Mouse (Mus musculus) CD8-positive naive resting alpha-beta T cell, adult 2 months (primary cell): ENCODE data around the gene Wfdc16.
"Not testable (repeated sequence)": the region's sequence is repeated elsewhere in the genome, so short reads cannot be mapped to it uniquely, and the experiment has no call there.

Experiments
- DNase-seq, 2 experiments: peaks; one replicate each; pipeline ENCODE4 v3.0.0; 2022; ENCODE audit warnings: low read depth in 2 of 2, low spot score in 2 of 2

Gene Wfdc16

DNA sequence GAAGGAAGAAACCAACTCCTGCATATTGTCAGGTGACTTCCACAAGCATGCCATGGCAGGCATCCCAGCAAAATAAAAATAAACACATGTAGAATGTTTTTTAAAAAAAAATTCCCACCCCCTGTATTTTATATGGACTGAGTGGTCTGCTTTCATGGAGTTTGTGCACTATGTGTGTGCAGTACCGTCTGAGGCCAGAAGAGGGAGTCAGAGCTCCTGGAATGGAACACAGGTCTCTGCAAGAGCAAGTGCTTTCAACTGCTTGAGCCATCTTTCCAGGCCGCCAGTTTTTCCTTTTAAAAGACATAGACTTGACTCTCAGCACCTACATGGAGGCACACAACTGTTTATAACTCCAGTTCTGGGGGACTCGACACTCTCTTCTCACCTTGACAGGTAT, 35.1 kb downstream of the Wfdc16 start:
- DNase-seq: no peak

DNA sequence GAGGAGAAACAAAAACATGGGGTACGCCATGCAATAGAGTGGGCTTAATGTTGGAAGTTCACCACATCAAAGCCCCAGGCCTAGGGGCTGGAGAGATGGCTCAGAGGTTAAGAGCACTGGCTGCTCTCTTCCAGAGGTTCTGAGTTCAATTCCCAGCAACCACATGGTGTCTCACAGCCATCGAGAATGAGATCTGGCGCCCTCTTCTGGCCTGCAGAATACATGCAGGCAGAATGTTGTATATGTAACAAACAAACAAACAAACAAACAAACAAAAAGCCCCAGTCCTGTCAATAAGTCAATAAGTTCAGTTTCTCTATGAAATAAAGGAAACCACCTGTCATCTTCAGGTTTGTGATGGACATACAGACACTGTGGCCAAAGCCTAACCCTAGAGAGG, 38.4 kb downstream of the Wfdc16 start:
- no peak for DNase-seq

DNA sequence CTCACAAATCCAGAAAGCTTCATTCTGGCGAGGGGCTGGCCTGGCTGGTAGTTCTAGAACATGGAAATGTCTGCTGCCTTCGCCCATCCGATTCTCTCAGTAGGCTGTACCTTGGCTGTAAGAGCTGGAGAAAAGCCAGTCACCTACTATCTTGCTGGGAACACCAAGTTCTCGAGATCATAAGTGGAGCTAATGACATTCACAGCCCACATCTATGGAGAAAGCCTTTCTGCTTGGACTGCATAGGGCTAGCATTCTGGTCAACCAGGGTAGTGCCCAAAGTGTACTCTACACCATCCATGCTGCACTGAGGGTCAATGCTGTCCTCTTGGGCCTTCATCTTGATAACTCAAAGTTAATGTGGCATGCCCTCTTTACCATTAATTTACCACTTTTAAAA, 45.1 kb downstream of the Wfdc16 start, which contains the start of gene Eppin:
TSS of gene Eppin (minus strand) at position 101 of the 400 bp plus-strand sequence.
- DNase-seq: no peak

DNA sequence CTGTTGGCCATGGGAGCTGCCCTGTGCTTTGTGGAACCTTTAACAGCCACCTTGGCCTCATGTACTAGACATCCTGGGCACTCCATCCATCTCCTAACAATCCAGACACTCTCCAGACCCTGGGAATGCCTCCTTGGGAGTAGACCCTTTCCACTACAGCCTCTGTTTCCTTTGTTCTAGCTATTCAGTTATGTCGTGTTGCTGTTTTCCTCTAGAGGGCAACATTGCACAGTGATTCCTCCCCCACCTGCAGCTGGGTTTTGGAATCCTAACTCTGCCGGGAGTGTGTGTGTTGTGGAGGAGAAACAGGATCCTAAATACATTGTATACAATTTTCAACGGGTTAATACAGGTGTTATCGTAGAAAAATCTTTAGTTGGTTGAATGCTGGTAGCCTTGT, 46.6 kb downstream of the Wfdc16 start:
- no peak for DNase-seq

DNA sequence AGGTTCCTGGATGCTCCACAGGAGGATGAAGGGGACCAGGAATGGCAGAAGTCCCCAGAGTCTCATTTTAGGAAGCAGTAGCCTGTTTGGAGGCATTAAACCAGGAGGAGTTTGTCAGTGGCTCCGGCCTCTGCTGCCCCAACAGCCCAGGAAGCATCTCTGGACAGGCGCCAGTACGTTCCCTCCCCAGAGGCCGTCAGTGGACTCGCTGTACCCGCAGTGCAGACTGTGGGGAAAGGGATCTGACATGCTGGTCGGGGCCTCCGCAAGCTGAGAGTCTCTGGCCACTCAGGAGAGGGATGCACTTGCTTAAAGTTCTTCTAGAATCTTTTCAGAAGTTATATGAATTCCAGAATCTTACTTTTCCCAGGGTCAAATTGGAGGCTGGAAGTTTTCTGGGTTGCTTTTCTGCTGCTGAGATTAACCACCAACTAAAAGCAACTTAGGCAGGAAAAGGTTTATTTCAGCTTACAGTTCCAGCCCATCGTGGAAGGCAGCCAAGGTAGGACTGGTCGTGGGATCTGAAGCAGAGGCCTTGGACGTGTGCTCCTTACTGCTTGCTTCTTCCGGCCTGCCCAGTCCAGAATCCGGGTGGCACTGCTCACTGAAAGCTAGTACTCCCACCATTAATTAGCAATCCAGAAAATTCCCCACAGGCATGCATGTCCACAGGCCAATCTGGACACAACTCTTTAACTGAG, 53.4 kb downstream of the Wfdc16 start, which contains the start of gene Wfdc6a:
TSS of gene Wfdc6a (minus strand) at position 423 of the 701 bp plus-strand sequence.
- DNase-seq: not testable (repeated sequence)
